Mouse (Mus musculus) monocyte, adult 2 months (primary cell): Measurements from ENCODE around the gene Bnip2.

Experiments used
- DNase-seq, 2 experiments: peaks; one replicate each; pipeline ENCODE4 v3.0.0; 2022; ENCODE audit warnings: low spot score in 2 of 2, low read depth in 1 of 2

The Bnip2 gene

GRCm38 (mm10) chr9:69989303-69990121 lies at the start of gene Bnip2:
Bnip2 (plus strand) TSS chr9:69989466.
- DNase-seq = peak; percentile 73 to 80

GRCm38 (mm10) chr9:69940839-69941490 lies 48.3 kb upstream of the Bnip2 start:
- no peak for DNase-seq

- no peak for DNase-seq
Observed at GRCm38 (mm10) chr9:69941556-69941955, 47.7 kb upstream of the Bnip2 start.

GRCm38 (mm10) chr9:69948964-69949363 lies 40.3 kb upstream of the Bnip2 start:
- DNase-seq = peak in 1 of 2 experiments; percentile 20

- DNase-seq = no peak
Observed at GRCm38 (mm10) chr9:69949641-69950040, 39.6 kb upstream of the Bnip2 start.

- no peak for DNase-seq
Observed at GRCm38 (mm10) chr9:69961007-69961406, 28.3 kb upstream of the Bnip2 start.

GRCm38 (mm10) chr9:69964370-69964769 lies 24.9 kb upstream of the Bnip2 start:
- no peak for DNase-seq

GRCm38 (mm10) chr9:69985526-69985925 lies 3.7 kb upstream of the Bnip2 start:
- DNase-seq = no peak

GRCm38 (mm10) chr9:69986063-69986462 lies 3.2 kb upstream of the Bnip2 start:
- no peak for DNase-seq

- DNase-seq = no peak
Observed at GRCm38 (mm10) chr9:69986571-69986970, 2.7 kb upstream of the Bnip2 start.

- DNase-seq = peak; percentile 31 to 45
Observed at GRCm38 (mm10) chr9:69987579-69987978, 1.7 kb upstream of the Bnip2 start.

GRCm38 (mm10) chr9:69988706-69989302 lies 462 bp upstream of the Bnip2 start:
- DNase-seq = no peak

- DNase-seq = no peak
Observed at GRCm38 (mm10) chr9:69990346-69990745, 1.1 kb downstream of the Bnip2 start.

- peak in 1 of 2 experiments; percentile 21 for DNase-seq
Observed at GRCm38 (mm10) chr9:69992841-69993277, 3.6 kb downstream of the Bnip2 start.

- DNase-seq = no peak
Observed at GRCm38 (mm10) chr9:69993479-69993878, 4.2 kb downstream of the Bnip2 start.

- DNase-seq = no peak
Observed at GRCm38 (mm10) chr9:69994547-69994946, 5.3 kb downstream of the Bnip2 start.

- DNase-seq = no peak
Observed at GRCm38 (mm10) chr9:69999318-69999717, 10.1 kb downstream of the Bnip2 start.

- no peak for DNase-seq
Observed at GRCm38 (mm10) chr9:70003516-70003915, 14.2 kb downstream of the Bnip2 start.

- DNase-seq = no peak
Observed at GRCm38 (mm10) chr9:70006984-70007383, 17.7 kb downstream of the Bnip2 start.

- DNase-seq = no peak
Observed at GRCm38 (mm10) chr9:70007506-70008248, 18.4 kb downstream of the Bnip2 start.

- DNase-seq = no peak
Observed at GRCm38 (mm10) chr9:70009754-70010304, 20.6 kb downstream of the Bnip2 start.
